Mouse (Mus musculus) neural tube, embryonic 13.5 days (tissue): ENCODE data around the gene Gm4559. TPM values are rescaled to one million over a fixed set of nuclear protein-coding genes. Genes with fewer than 3 reads are reported as not detected.
"Not testable (repeated sequence)": the region's sequence is repeated elsewhere in the genome, so short reads cannot be mapped to it uniquely, and the experiment has no call there.

Source experiments
- ATAC-seq: fragments of 200-750 bp; cut with Nextera tagmentation; 2 replicates; pipeline ENCODE4 v1.8.0; 2017; ENCODE audit warnings: low read depth, mild to moderate bottlenecking, moderate TSS enrichment, moderate library complexity
- H3K27ac ChIP-seq: fragments of 300-500 bp; sonication (generic); replicated peaks from 2 replicates; pipeline ENCODE4 v1.5.1; 2015; ENCODE audit warnings: moderate library complexity, mild to moderate bottlenecking, inconsistent platforms
- H3K27me3 ChIP-seq: fragments of 300-500 bp; sonication (generic); 2 replicates; pipeline ENCODE4 v1.6.1; 2015; ENCODE audit warnings: mild to moderate bottlenecking, inconsistent platforms
- H3K36me3 ChIP-seq: fragments of 300-500 bp; sonication (generic); 2 replicates; pipeline ENCODE4 v1.6.1; 2015; ENCODE audit warnings: mild to moderate bottlenecking, inconsistent platforms
- H3K4me1 ChIP-seq: fragments of 300-500 bp; sonication (generic); replicated peaks from 2 replicates; pipeline ENCODE4 v1.6.1; 2015; ENCODE audit warnings: inconsistent platforms
- H3K4me2 ChIP-seq: fragments of 300-500 bp; sonication (generic); 2 replicates; pipeline ENCODE4 v1.6.1; 2015; ENCODE audit warnings: inconsistent platforms, mild to moderate bottlenecking, moderate library complexity
- H3K4me3 ChIP-seq: fragments of 300-500 bp; sonication (generic); 2 replicates; pipeline ENCODE4 v1.5.1; 2015; ENCODE audit warnings: mild to moderate bottlenecking, inconsistent platforms
- H3K9ac ChIP-seq: fragments of 300-500 bp; sonication (generic); 2 replicates; pipeline ENCODE4 v1.6.1; 2015; ENCODE audit warnings: moderate library complexity, mild to moderate bottlenecking, inconsistent platforms
- H3K9me3 ChIP-seq: fragments of 300-500 bp; sonication (generic); 2 replicates; pipeline ENCODE4 v1.6.1; 2016; ENCODE audit warnings: inconsistent platforms
- WGBS: fragments of 180-500 bp; shearing (Covaris S2); methylation state at CpG from one replicate; pipeline ENCODE4 v1.1.7; 2015; 5-methylcytosine and 5-hydroxymethylcytosine counted together
- polyA plus RNA-seq: library from polyadenylated mRNA; unstranded; fragments of >200 nt; fragmentation: Nextera tagmentation; extraction: Ambion mirVana; gene quantifications from 2 replicates; pipeline ENCODE4 v1.2.1, GENCODE M21; 2015

Gene Gm4559
- polyA plus RNA-seq, 1 experiment from 2014 or later: not detected

- Histone ChIP-seq H3K27ac (no peak overlapping the region), H3K9ac (no peak overlapping the region), H3K36me3 (no peaks in the 10 kb centered on the region), H3K4me1 (no peaks in the 10 kb centered on the region), H3K27me3 (no peaks in the 10 kb centered on the region; the same call in 1 of the 2 replicates), H3K9me3 (no peaks in the 10 kb centered on the region), H3K4me2 (no peak overlapping the region), H3K4me3 (no peak overlapping the region)
- 0% methylated on average over 1 of the region's 1 CpGs for WGBS
- ATAC-seq: no peak
These were observed 24.3 kb downstream of the Gm4559 start for GRCm38 (mm10) chr7:142249824-142250223.

- no peak within 1 kb of the TSS for H3K9ac ChIP-seq
- no peak within 1 kb of the TSS for H3K27ac ChIP-seq
- no peak for ATAC-seq
- H3K9me3 ChIP-seq: no peaks in the 10 kb centered on the region
- H3K4me2 ChIP-seq: no peak within 1 kb of the TSS
- no peaks in the 10 kb centered on the region for H3K36me3 ChIP-seq
- no peaks in the 10 kb centered on the region for H3K4me1 ChIP-seq
- H3K4me3 ChIP-seq: no peak within 1 kb of the TSS
- no peaks in the 10 kb centered on the region for H3K27me3 ChIP-seq
- 52% methylated on average over 2 of the region's 2 CpGs for WGBS
These were observed 33.2 kb downstream of the Gm4559 start, which contains the start of gene Gm40460 for GRCm38 (mm10) chr7:142240978-142241377. Gene Gm40460 (minus strand): TSS chr7:142241078.

GRCm38 (mm10) chr7:142231540-142231939 is 42.6 kb downstream of the Gm4559 start:
- Histone ChIP-seq H3K9me3 (peaks cover 11% of the 10 kb centered on the region; the same call in 1 of the 2 replicates), H3K4me1 (no peaks in the 10 kb centered on the region), H3K4me2 (no peak overlapping the region), H3K27ac (no peak overlapping the region), H3K9ac (no peak overlapping the region), H3K27me3 (no peaks in the 10 kb centered on the region), H3K4me3 (no peak overlapping the region), H3K36me3 (no peaks in the 10 kb centered on the region)
- WGBS: 50% methylated on average over 1 of the region's 1 CpGs
- ATAC-seq: no peak

GRCm38 (mm10) chr7:142229871-142230270 is 44.3 kb downstream of the Gm4559 start, which contains the start of gene Krtap5-5:
Gene Krtap5-5 (minus strand): TSS chr7:142229971.
- ATAC-seq, H3K9me3 ChIP-seq, H3K4me2 ChIP-seq, H3K27ac ChIP-seq, H3K9ac ChIP-seq, H3K27me3 ChIP-seq, H3K36me3 ChIP-seq, H3K4me3 ChIP-seq, H3K4me1 ChIP-seq: not testable (repeated sequence)
- WGBS: 36% methylated on average over 3 of the region's 3 CpGs

- Histone ChIP-seq H3K36me3 (no peaks in the 10 kb centered on the region), H3K9me3 (no peaks in the 10 kb centered on the region), H3K27ac (no peak overlapping the region), H3K27me3 (no peaks in the 10 kb centered on the region), H3K4me1 (no peaks in the 10 kb centered on the region), H3K9ac (no peak overlapping the region), H3K4me3 (no peak overlapping the region), H3K4me2 (no peak overlapping the region)
- WGBS: 51% methylated on average over 2 of the region's 2 CpGs
- no peak for ATAC-seq
These were observed 49.6 kb downstream of the Gm4559 start for GRCm38 (mm10) chr7:142224518-142224917.

Other genes starting within 250 kb of the Gm4559 start
- gene Mob2, start 213.3 kb downstream of the Gm4559 start, polyA plus RNA-seq: 51.3 and 52.8 TPM in 2 replicates
- gene Dusp8, start 178.5 kb downstream of the Gm4559 start, polyA plus RNA-seq: 88.4 and 96.1 TPM in 2 replicates
- gene Gm45618, start 153.6 kb downstream of the Gm4559 start, polyA plus RNA-seq: not detected in 2 replicates
- gene Gm39115, start 138.3 kb downstream of the Gm4559 start, polyA plus RNA-seq: not detected in 2 replicates
- gene Gm45337, start 129.8 kb downstream of the Gm4559 start, polyA plus RNA-seq: not detected in 2 replicates
- not detected in 2 replicates for gene Gm29735, start 117.2 kb downstream of the Gm4559 start, polyA plus RNA-seq
- not detected in 2 replicates for gene Gm4553, start 108.6 kb downstream of the Gm4559 start, polyA plus RNA-seq
- not detected in 2 replicates for gene Krtap5-2, start 98.4 kb downstream of the Gm4559 start, polyA plus RNA-seq
- gene Gm10153, start 84.0 kb downstream of the Gm4559 start, polyA plus RNA-seq: not detected in 2 replicates
- gene Krtap5-3, start 73.0 kb downstream of the Gm4559 start, polyA plus RNA-seq: not detected in 2 replicates
- not detected in 2 replicates for gene Gm7579, start 62.5 kb downstream of the Gm4559 start, polyA plus RNA-seq
- gene Krtap5-5, start 44.4 kb downstream of the Gm4559 start, polyA plus RNA-seq: not detected in 2 replicates
- not detected in 2 replicates for gene Gm40460, start 33.3 kb downstream of the Gm4559 start, polyA plus RNA-seq
- not detected in 2 replicates for gene Gm2431, start 16.0 kb downstream of the Gm4559 start, polyA plus RNA-seq
- not detected in 2 replicates for gene Krtap5-1, start 22.8 kb upstream of the Gm4559 start, polyA plus RNA-seq
- gene Krtap5-4, start 29.2 kb upstream of the Gm4559 start, polyA plus RNA-seq: not detected in 2 replicates
- gene Ifitm10, start 99.4 kb upstream of the Gm4559 start, polyA plus RNA-seq: 2.5 and 3.0 TPM in 2 replicates
- 1.9 TPM in 1 of 2 replicates, not detected in the other for gene Gm49369, start 108.3 kb upstream of the Gm4559 start, polyA plus RNA-seq
- 282 and 288 TPM in 2 replicates for gene Ctsd, start 113.7 kb upstream of the Gm4559 start, polyA plus RNA-seq
- 0.39 TPM in 1 of 2 replicates, not detected in the other for gene Syt8, start 160.5 kb upstream of the Gm4559 start, polyA plus RNA-seq
- gene Tnni2, start 167.4 kb upstream of the Gm4559 start, polyA plus RNA-seq: 2.2 and 8.9 TPM in 2 replicates
- gene Lsp1, start 186.4 kb upstream of the Gm4559 start, polyA plus RNA-seq: 9.3 and 15.8 TPM in 2 replicates
- 2.4 and 8.4 TPM in 2 replicates for gene Tnnt3, start 224.5 kb upstream of the Gm4559 start, polyA plus RNA-seq